Mouse (Mus musculus) bone marrow macrophage, adult 2 months (primary cell): ENCODE measurements around the gene Rbpjl. TPM values are rescaled to one million over a fixed set of nuclear protein-coding genes. Genes with fewer than 3 reads are reported as not detected.

ENCODE experiments used
- H3K27ac ChIP-seq: 2 replicates; pipeline ENCODE4 v1.5.1; 2012; ENCODE audit warnings: low read depth, low read length; ENCODE audit not compliant: insufficient read depth
- H3K4me1 ChIP-seq: 2 replicates; pipeline ENCODE4 v1.6.1; 2012; ENCODE audit warnings: low read length; ENCODE audit not compliant: control insufficient read depth, insufficient read depth
- H3K4me3 ChIP-seq: 2 replicates; pipeline ENCODE4 v1.5.1; 2012; ENCODE audit warnings: mild to moderate bottlenecking, low read length, moderate library complexity; ENCODE audit not compliant: insufficient read depth
- CTCF ChIP-seq: IDR thresholded peaks from 2 replicates; pipeline ENCODE4 v1.5.1; 2012; ENCODE audit warnings: low read depth, mild to moderate bottlenecking, low read length, moderate library complexity
- POLR2A ChIP-seq: IDR thresholded peaks from 2 replicates; pipeline ENCODE4 v1.6.1; 2012; ENCODE audit warnings: mild to moderate bottlenecking, low read depth, low read length, borderline replicate concordance
- polyA plus RNA-seq: library from polyadenylated mRNA; stranded (reverse); fragments of >200 nt; gene quantifications from 2 replicates; pipeline ENCODE4 v1.2.4, GENCODE M21; 2012; ENCODE audit not compliant: missing spikeins, insufficient read depth, insufficient read length

The Rbpjl gene
- polyA plus RNA-seq, 1 experiment = not detected

GRCm38 (mm10) chr2:164443051-164443437 lies 40.1 kb downstream of the Rbpjl start:
- peak overlapping the region; percentile 90 for H3K27ac ChIP-seq
- TF ChIP-seq POLR2A (peak; percentile 95), CTCF (no peak)
- peaks cover 40% of the 10 kb centered on the region for H3K4me1 ChIP-seq

GRCm38 (mm10) chr2:164443460-164444000 lies 40.6 kb downstream of the Rbpjl start, which contains the start of gene Sdc4:
Gene Sdc4, minus strand, starts transcription at chr2:164443887.
- peaks cover 35% of the 10 kb centered on the region for H3K4me1 ChIP-seq
- peak within 1 kb of the TSS; percentile 90 for H3K27ac ChIP-seq
- TF ChIP-seq CTCF (no peak), POLR2A (no peak)
- peak within 1 kb of the TSS; percentile 81 for H3K4me3 ChIP-seq

More at GRCm38 (mm10) chr2:164443051-164443437, 40.1 kb downstream of the Rbpjl start:
- peak overlapping the region; percentile 81 for H3K4me3 ChIP-seq

- peaks cover 24% of the 10 kb centered on the region for H3K4me1 ChIP-seq
- TF ChIP-seq CTCF (no peak), POLR2A (no peak)
- H3K27ac ChIP-seq = no peak overlapping the region
- H3K4me3 ChIP-seq = no peak overlapping the region
These were observed 41.8 kb downstream of the Rbpjl start for GRCm38 (mm10) chr2:164444701-164445100.

DNA sequence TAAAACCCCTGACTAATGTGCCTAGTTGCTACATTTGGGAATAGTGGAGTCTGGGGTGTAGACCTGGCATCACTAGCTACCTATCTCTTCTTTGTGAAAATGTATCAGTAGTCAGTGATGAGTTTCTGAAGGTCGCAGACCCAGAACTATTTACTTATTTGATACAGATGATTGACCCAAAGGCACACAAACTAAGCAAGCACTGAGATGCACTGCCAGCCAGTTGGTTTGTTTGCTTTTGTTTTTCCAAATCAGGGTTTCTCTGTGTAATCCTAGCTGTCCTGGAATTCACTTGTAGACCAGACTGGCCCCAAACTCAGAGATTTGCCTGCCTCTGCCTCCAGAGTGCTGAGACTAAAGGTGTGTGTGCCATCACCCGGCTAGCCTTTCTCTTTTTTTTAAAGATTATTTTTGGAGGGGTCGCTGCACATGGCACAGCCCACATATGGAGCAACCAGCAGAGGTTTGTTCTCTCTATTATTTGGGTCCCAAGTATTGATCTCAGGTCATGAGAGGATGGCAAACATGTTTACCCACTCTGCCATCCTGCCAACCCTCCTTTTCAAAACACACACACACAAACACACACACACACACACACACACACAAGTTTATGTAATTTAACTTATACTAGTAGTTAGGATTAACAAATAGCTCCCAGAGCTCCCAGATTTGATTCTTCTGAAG lies 42.6 kb downstream of the Rbpjl start:
- Histone ChIP-seq H3K27ac (no peak overlapping the region), H3K4me1 (peaks cover 17% of the 10 kb centered on the region), H3K4me3 (no peak overlapping the region)
- TF ChIP-seq POLR2A = no peak
- no peak for TF ChIP-seq CTCF

- Histone ChIP-seq H3K4me1 (peaks cover 15% of the 10 kb centered on the region), H3K27ac (no peak overlapping the region), H3K4me3 (no peak overlapping the region)
- TF ChIP-seq POLR2A = no peak
- no peak for TF ChIP-seq CTCF
These were observed 43.1 kb downstream of the Rbpjl start for GRCm38 (mm10) chr2:164446086-164446469.

DNA sequence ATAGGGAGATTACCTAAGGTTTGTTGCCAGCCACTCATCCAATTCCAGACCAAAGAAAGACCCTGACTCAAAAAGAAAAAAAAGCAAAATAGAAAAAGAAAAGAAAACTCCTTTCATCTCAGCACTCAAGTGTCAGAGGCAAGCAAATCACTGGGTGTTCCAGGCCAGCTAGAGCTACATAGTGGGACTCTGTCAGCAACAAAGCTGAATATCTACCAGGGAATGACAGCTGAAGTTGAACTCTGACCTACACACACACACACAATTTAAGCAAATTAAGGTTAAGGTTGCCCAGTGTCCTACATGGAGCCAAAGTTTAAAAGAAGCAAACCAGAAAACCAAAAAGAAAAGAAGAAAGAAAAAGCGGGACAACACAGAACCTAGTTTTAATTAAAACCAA lies 45.2 kb downstream of the Rbpjl start:
- Histone ChIP-seq H3K27ac (no peak overlapping the region), H3K4me1 (peaks cover 15% of the 10 kb centered on the region), H3K4me3 (no peak overlapping the region)
- TF ChIP-seq CTCF = no peak

DNA sequence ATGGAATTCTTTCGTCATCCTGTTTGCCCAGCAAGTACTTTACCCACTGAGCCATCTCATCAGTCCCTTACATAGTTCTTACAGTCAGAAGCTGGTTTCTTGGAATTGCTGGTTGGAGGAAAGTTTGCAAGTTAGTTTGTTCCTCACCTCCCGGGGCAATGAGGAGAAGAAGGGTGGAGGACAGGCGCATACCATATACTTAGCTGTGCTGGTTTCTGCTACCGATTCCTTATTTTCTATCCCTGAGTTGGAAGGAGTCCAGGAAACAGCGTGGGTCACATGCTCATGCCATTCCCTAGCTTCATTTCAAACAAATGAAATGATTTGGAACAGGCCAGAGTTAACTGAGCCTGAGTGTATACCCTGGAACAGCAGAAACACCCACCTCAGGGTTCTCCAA lies 46.0 kb downstream of the Rbpjl start:
- H3K4me3 ChIP-seq = no peak overlapping the region
- TF ChIP-seq POLR2A (no peak), CTCF (no peak)
- H3K4me1 ChIP-seq = peaks cover 9% of the 10 kb centered on the region
- H3K27ac ChIP-seq = no peak overlapping the region

DNA sequence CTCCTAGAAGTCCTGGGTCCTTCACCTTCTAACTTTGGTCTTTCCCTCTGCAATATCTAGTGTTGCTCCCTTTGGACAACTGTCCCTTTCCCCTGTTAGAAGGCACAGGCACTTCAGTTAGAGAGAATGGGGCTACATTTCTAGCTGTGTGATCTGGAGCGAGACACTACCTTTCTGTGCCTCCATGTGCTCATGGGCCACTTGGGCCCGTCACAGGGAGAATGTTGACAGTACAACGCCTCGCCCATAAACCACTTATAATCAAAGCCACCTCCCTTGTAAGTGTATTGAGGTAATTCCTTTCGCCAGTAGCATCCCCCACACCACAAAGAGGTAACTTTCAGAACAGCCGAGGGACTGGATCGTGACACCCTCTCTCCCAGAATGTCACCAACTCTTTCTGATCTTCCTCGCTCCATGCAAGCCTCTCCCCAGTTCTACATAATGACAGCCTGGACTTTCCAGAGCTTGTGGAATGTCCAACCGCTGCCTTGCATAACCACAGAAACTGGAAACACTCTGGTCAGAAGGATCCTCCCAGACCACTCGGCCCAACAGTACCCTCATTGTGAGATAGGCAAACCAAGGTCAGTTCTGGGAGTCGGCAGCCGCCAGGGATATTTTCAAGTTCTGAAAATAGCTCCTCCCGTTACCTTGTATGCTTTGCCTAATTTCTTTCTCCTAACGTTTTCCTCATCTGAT lies 46.6 kb downstream of the Rbpjl start:
- Histone ChIP-seq H3K4me1 (peaks cover 11% of the 10 kb centered on the region), H3K27ac (no peak overlapping the region), H3K4me3 (no peak overlapping the region)
- TF ChIP-seq POLR2A (no peak), CTCF (no peak)

DNA sequence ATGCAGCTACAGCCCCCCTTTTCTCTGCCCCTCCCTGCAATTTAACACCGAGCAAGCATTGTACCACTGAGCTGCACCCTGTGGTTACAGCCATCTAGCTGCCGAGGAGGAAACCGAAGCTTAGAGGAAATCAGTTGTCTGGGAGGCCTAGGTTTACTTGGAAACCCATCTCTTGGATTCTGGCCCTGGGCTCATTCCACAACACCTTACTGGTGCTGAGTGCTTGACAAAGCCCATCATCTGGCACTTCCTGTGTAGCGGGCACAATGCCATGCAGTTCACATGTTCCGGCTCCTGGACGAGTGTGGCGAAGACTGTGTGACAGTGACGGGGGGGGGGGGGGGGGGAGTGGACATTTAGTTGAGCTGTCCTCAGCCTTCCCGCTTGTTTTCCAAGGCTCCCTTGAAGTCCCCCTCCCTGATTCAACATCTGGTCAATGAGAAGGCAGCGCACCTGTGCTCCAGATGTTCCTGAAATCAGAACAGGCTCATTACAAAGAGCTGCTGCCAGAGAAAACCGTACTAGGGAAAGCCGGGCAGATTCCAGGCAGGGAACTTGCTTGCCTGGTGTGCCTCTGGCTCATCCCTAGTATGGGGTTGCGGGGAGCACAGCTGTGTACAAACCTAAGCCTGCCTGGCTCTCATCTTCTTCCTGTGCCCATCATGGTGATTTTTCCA lies 49.2 kb downstream of the Rbpjl start:
- TF ChIP-seq CTCF (no peak), POLR2A (no peak)
- no peak overlapping the region for H3K27ac ChIP-seq
- no peak overlapping the region for H3K4me3 ChIP-seq
- peaks cover 28% of the 10 kb centered on the region for H3K4me1 ChIP-seq

GRCm38 (mm10) chr2:164453047-164453757 lies 50.3 kb downstream of the Rbpjl start:
- Histone ChIP-seq H3K4me1 (peaks cover 34% of the 10 kb centered on the region), H3K27ac (no peak overlapping the region), H3K4me3 (no peak overlapping the region)
- no peak for TF ChIP-seq POLR2A
- no peak for TF ChIP-seq CTCF
